Mouse (Mus musculus) neural tube, embryonic 14.5 days (tissue): ENCODE data around the gene Prdm16. TPM values are rescaled to one million over a fixed set of nuclear protein-coding genes. Genes with fewer than 3 reads are reported as not detected.

Experiments
- ATAC-seq: fragments of 200-750 bp; cut with Nextera tagmentation; 2 replicates; pipeline ENCODE4 v1.8.0; 2017; ENCODE audit warnings: low read depth, mild to moderate bottlenecking, moderate TSS enrichment, moderate library complexity
- H3K27ac ChIP-seq: fragments of 300-500 bp; sonication (generic); 2 replicates; pipeline ENCODE4 v1.5.1; 2014; ENCODE audit warnings: low read depth, mild to moderate bottlenecking, control low read depth, low read length, moderate library complexity, mixed read lengths
- H3K27me3 ChIP-seq: fragments of 300-500 bp; sonication (generic); 2 replicates; pipeline ENCODE4 v1.6.1; 2014; ENCODE audit warnings: low read length; ENCODE audit not compliant: control insufficient read depth, insufficient read depth
- H3K36me3 ChIP-seq: fragments of 300-500 bp; sonication (generic); 2 replicates; pipeline ENCODE4 v1.6.1; 2014; ENCODE audit warnings: low read length, mixed read lengths; ENCODE audit not compliant: control insufficient read depth, insufficient read depth
- H3K4me1 ChIP-seq: fragments of 300-500 bp; sonication (generic); 2 replicates; pipeline ENCODE4 v1.6.1; 2014; ENCODE audit warnings: low read length; ENCODE audit not compliant: control insufficient read depth, insufficient read depth
- H3K4me2 ChIP-seq: fragments of 300-500 bp; sonication (generic); 2 replicates; pipeline ENCODE4 v1.6.1; 2014; ENCODE audit warnings: mild to moderate bottlenecking, low read depth, low read length, control low read depth
- H3K4me3 ChIP-seq: fragments of 300-500 bp; sonication (generic); 2 replicates; pipeline ENCODE4 v1.5.1; 2014; ENCODE audit warnings: low read depth, low read length, control low read depth, mixed read lengths
- H3K9ac ChIP-seq: fragments of 300-500 bp; sonication (generic); replicated peaks from 2 replicates; pipeline ENCODE4 v1.6.1; 2014; ENCODE audit warnings: low read depth, mild to moderate bottlenecking, control low read depth, low read length, mixed read lengths
- H3K9me3 ChIP-seq: fragments of 300-500 bp; sonication (generic); 2 replicates; pipeline ENCODE4 v1.6.1; 2016; ENCODE audit warnings: low read length; ENCODE audit not compliant: control insufficient read depth
- WGBS: fragments of 180-500 bp; shearing (Covaris S2); extraction: QIAGEN DNeasy Blood & Tissue Kit; methylation state at CpG from one replicate; pipeline ENCODE4 v1.1.7; 2014; 5-methylcytosine and 5-hydroxymethylcytosine counted together
- polyA plus RNA-seq: library from polyadenylated mRNA; unstranded; fragments of >200 nt; fragmentation: Nextera tagmentation; extraction: Ambion mirVana; gene quantifications from 2 replicates; pipeline ENCODE4 v1.2.1, GENCODE M21; 2014

Gene Prdm16
- polyA plus RNA-seq, 1 experiment from 2014 or later, result 4.6 TPM

- ATAC-seq, result no peak
- WGBS, result 44% methylated on average over 8 of the region's 8 CpGs
- H3K27me3 ChIP-seq, result no peaks in the 10 kb centered on the region
- no peak overlapping the region for H3K4me3 ChIP-seq
- peaks cover 6% of the 10 kb centered on the region; the same call in 1 of the 2 replicates for H3K4me1 ChIP-seq
- H3K4me2 ChIP-seq, result no peak overlapping the region
- H3K27ac ChIP-seq, result no peak overlapping the region
- no peak overlapping the region for H3K9ac ChIP-seq
- no peaks in the 10 kb centered on the region for H3K36me3 ChIP-seq
- H3K9me3 ChIP-seq, result no peaks in the 10 kb centered on the region
These were observed 34.7 kb upstream of the Prdm16 start for GRCm38 (mm10) chr4:154671232-154671912.

GRCm38 (mm10) chr4:154667767-154668166, 31.1 kb upstream of the Prdm16 start, which contains the start of gene Actrt2:
Actrt2 (minus strand) TSS chr4:154667867.
- Histone ChIP-seq H3K4me3 (no peak within 1 kb of the TSS), H3K4me1 (no peaks in the 10 kb centered on the region), H3K27ac (no peak within 1 kb of the TSS), H3K9me3 (no peaks in the 10 kb centered on the region), H3K36me3 (no peaks in the 10 kb centered on the region), H3K4me2 (no peak within 1 kb of the TSS), H3K27me3 (no peaks in the 10 kb centered on the region), H3K9ac (no peak within 1 kb of the TSS)
- WGBS, result 94% methylated on average over 2 of the region's 2 CpGs
- no peak for ATAC-seq

GRCm38 (mm10) chr4:154662681-154663215, 26.1 kb upstream of the Prdm16 start:
- Histone ChIP-seq H3K36me3 (no peaks in the 10 kb centered on the region), H3K9me3 (no peaks in the 10 kb centered on the region), H3K4me3 (no peak overlapping the region), H3K27me3 (no peaks in the 10 kb centered on the region), H3K4me1 (no peaks in the 10 kb centered on the region), H3K4me2 (no peak overlapping the region), H3K27ac (no peak overlapping the region), H3K9ac (no peak overlapping the region)
- ATAC-seq, result no peak
- 70% methylated on average over 12 of the region's 12 CpGs for WGBS

- Histone ChIP-seq H3K9ac (no peak overlapping the region), H3K4me1 (no peaks in the 10 kb centered on the region), H3K36me3 (no peaks in the 10 kb centered on the region), H3K4me3 (no peak overlapping the region), H3K27ac (no peak overlapping the region), H3K27me3 (no peaks in the 10 kb centered on the region), H3K9me3 (no peaks in the 10 kb centered on the region), H3K4me2 (no peak overlapping the region)
- WGBS, result 36% methylated on average over 6 of the region's 6 CpGs
- no peak for ATAC-seq
These were observed 24.6 kb upstream of the Prdm16 start for GRCm38 (mm10) chr4:154661256-154661655.

GRCm38 (mm10) chr4:154660025-154660424, 23.4 kb upstream of the Prdm16 start:
- no peaks in the 10 kb centered on the region for H3K4me1 ChIP-seq
- no peak overlapping the region for H3K9ac ChIP-seq
- H3K9me3 ChIP-seq, result no peaks in the 10 kb centered on the region
- ATAC-seq, result no peak
- H3K36me3 ChIP-seq, result no peaks in the 10 kb centered on the region
- H3K27ac ChIP-seq, result no peak overlapping the region
- no peak overlapping the region for H3K4me2 ChIP-seq
- no peak overlapping the region for H3K4me3 ChIP-seq
- no peaks in the 10 kb centered on the region for H3K27me3 ChIP-seq

GRCm38 (mm10) chr4:154655134-154655910, 18.6 kb upstream of the Prdm16 start:
- Histone ChIP-seq H3K9me3 (no peaks in the 10 kb centered on the region), H3K27ac (no peak overlapping the region), H3K4me1 (no peaks in the 10 kb centered on the region), H3K9ac (no peak overlapping the region), H3K36me3 (no peaks in the 10 kb centered on the region), H3K4me3 (no peak overlapping the region), H3K27me3 (no peaks in the 10 kb centered on the region; the same call in 1 of the 2 replicates), H3K4me2 (no peak overlapping the region)
- 76% methylated on average over 15 of the region's 15 CpGs for WGBS
- no peak for ATAC-seq

GRCm38 (mm10) chr4:154652494-154652893, 15.8 kb upstream of the Prdm16 start:
- H3K27me3 ChIP-seq, result no peaks in the 10 kb centered on the region; the same call in none of the 2 replicates
- WGBS, result 19% methylated on average over 5 of the region's 5 CpGs
- no peak for ATAC-seq

GRCm38 (mm10) chr4:154649083-154649747, 12.5 kb upstream of the Prdm16 start:
- H3K4me2 ChIP-seq, result no peak overlapping the region
- no peaks in the 10 kb centered on the region for H3K9me3 ChIP-seq
- H3K27ac ChIP-seq, result no peak overlapping the region
- no peak overlapping the region for H3K4me3 ChIP-seq
- peaks cover 2% of the 10 kb centered on the region for H3K27me3 ChIP-seq
- no peak for ATAC-seq
- 77% methylated on average over 19 of the region's 19 CpGs for WGBS
- no peak overlapping the region for H3K9ac ChIP-seq
- H3K4me1 ChIP-seq, result no peaks in the 10 kb centered on the region
- H3K36me3 ChIP-seq, result no peaks in the 10 kb centered on the region

More at GRCm38 (mm10) chr4:154652494-154652893, 15.8 kb upstream of the Prdm16 start:
- Histone ChIP-seq H3K4me1 (no peaks in the 10 kb centered on the region), H3K4me2 (no peak overlapping the region), H3K9me3 (no peaks in the 10 kb centered on the region), H3K27ac (no peak overlapping the region), H3K4me3 (no peak overlapping the region), H3K36me3 (no peaks in the 10 kb centered on the region), H3K9ac (no peak overlapping the region)
